Mouse (Mus musculus): ENCODE results near the gene Ess2.

DNA sequence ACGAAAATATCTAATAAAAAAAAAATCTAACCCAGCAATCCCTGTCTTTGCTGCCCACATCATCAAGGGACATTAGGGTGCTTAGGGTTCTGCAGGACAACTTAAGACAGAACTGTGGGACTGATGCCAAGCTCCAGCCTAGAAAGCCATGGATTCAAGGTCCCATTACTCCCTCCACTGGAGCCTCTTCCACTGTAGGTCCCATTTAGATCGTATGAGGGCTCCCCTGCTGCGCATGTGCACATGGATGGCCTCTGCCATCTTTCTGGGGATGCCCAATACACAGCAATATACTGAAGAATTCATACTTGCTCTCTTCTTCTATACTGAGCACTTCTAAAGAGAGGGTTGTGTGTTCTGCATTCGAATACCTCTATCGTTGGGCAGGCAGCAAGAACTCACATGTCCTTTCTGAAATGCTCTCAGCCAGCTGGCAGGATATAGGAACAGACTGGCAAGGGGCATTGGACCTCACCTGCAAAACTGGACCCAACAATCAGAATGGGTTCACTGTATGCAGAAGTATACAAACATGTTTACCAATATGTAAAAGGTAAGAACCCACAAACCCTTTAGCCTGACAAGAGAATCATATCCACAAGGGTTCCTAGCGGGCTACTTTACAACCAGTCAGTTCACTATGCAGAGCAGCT lies 21.3 kb downstream of the Ess2 start:
- no peak for TF ChIP-seq POLR2A (IDR thresholded peaks at IDR 0.05; ENCODE audit: borderline replicate concordance, control insufficient read depth, low read depth, low read length)
- no peak for TF ChIP-seq CTCF (IDR thresholded peaks at IDR 0.05; ENCODE audit: control insufficient read depth, insufficient read depth, low read length)
